Comparison of ENCODE assay signal across 20 mouse cellular contexts in genomic region chr8:103173803-103174429, GRCm38 (mm10).
DNase-seq lines count a peak whose midpoint lies in the region; ATAC-seq and TF ChIP-seq lines count a peak whose summit lies in the region.
"Had no signal": no experiment of that assay in that cellular context is flagged by ENCODE, and none has a peak within 500 bp of the region (broad histone marks: within the 10 kb centered on the region; RNA-seq: fewer than 3 reads in every experiment).

No protein-coding gene starts in this region.

- H3K9me3 ChIP-seq in heart, embryonic 15.5 days (replicated peaks) = no peaks in the 10 kb centered on the region
- no peaks in the 10 kb centered on the region for H3K9me3 ChIP-seq in stomach, embryonic 14.5 days (ENCODE audit: control insufficient read depth, low read depth, low read length)
- H3K9me3 ChIP-seq in stomach, postnatal 0 days (ENCODE audit: control insufficient read depth, low read length) = no peaks in the 10 kb centered on the region
- H3K9me3 ChIP-seq in embryonic facial prominence, embryonic 14.5 days (ENCODE audit: control insufficient read depth, low read length) = no peaks in the 10 kb centered on the region
- H3K9me3 ChIP-seq: G1E; hindbrain, embryonic 15.5 days; limb, embryonic 15.5 days had no signal

- intact Hi-C loops in heart, postnatal 36 days (cut with DNase I) = no loop called here

- no peak overlapping the region for H3K4me2 ChIP-seq in heart, embryonic 15.5 days
- H3K4me2 ChIP-seq in stomach, embryonic 14.5 days (replicated peaks; ENCODE audit: low read depth, low read length) = no peak overlapping the region
- H3K4me2 ChIP-seq in stomach, postnatal 0 days (replicated peaks; ENCODE audit: low read depth) = no peak overlapping the region
- no peak overlapping the region for H3K4me2 ChIP-seq in embryonic facial prominence, embryonic 14.5 days (ENCODE audit: low read depth, low read length)
- H3K4me2 ChIP-seq: hindbrain, embryonic 15.5 days; limb, embryonic 15.5 days had no signal

- ATAC-seq in heart, embryonic 15.5 days (replicated peaks; ENCODE audit: insufficient number of reproducible peaks, insufficient read depth, low FRiP score, low read depth) = 0 out of 2 replicates have a peak, but pooled peaks have one; percentile 31
- peak; percentile 56; the same call in 1 of the 2 replicates for ATAC-seq in stomach, embryonic 14.5 days (ENCODE audit: insufficient number of reproducible peaks, insufficient read depth, low FRiP score, low read depth)
- no peak for ATAC-seq in stomach, postnatal 0 days (ENCODE audit: low FRiP score, low TSS enrichment)
- no peak for ATAC-seq in embryonic facial prominence, embryonic 14.5 days (ENCODE audit: low read depth)
- ATAC-seq: forebrain, embryonic 14.5 days had no signal

- H3K4me3 ChIP-seq in heart, embryonic 15.5 days = no peak overlapping the region
- H3K4me3 ChIP-seq in stomach, embryonic 14.5 days (ENCODE audit: low read depth, low read length) = no peak overlapping the region
- no peak overlapping the region for H3K4me3 ChIP-seq in stomach, postnatal 0 days (ENCODE audit: low read depth, low read length)
- no peak overlapping the region for H3K4me3 ChIP-seq in embryonic facial prominence, embryonic 14.5 days (ENCODE audit: low read depth, low read length)
- H3K4me3 ChIP-seq: hindbrain, embryonic 15.5 days; limb, embryonic 15.5 days had no signal

- H3K9ac ChIP-seq in heart, embryonic 15.5 days = no peak overlapping the region
- no peak overlapping the region for H3K9ac ChIP-seq in stomach, embryonic 14.5 days (replicated peaks; ENCODE audit: low read depth, low read length)
- H3K9ac ChIP-seq in stomach, postnatal 0 days (ENCODE audit: low read length) = no peak overlapping the region
- H3K9ac ChIP-seq in embryonic facial prominence, embryonic 14.5 days (ENCODE audit: low read depth, low read length) = no peak overlapping the region
- H3K9ac ChIP-seq: hindbrain, embryonic 15.5 days; limb, embryonic 15.5 days had no signal

- WGBS in heart, embryonic 15.5 days = 61% methylated on average over 5 of the region's 5 CpGs
- 76% methylated on average over 5 of the region's 5 CpGs for WGBS in stomach, embryonic 14.5 days
- 60% methylated on average over 5 of the region's 5 CpGs for WGBS in stomach, postnatal 0 days
- WGBS in embryonic facial prominence, embryonic 14.5 days = 48% methylated on average over 5 of the region's 5 CpGs

- no peak for TF ChIP-seq EP300 in stomach, postnatal 0 days (optimal IDR thresholded peaks at IDR 0.05)

- 0 out of 2 replicates have a peak, but pooled peaks cover 6% of the 10 kb centered on the region for H3K4me1 ChIP-seq in heart, embryonic 15.5 days (replicated peaks)
- H3K4me1 ChIP-seq in stomach, embryonic 14.5 days (ENCODE audit: control insufficient read depth, insufficient read depth, low read length) = no peaks in the 10 kb centered on the region
- H3K4me1 ChIP-seq in stomach, postnatal 0 days (replicated peaks; ENCODE audit: control insufficient read depth, insufficient read depth) = no peaks in the 10 kb centered on the region
- H3K4me1 ChIP-seq in embryonic facial prominence, embryonic 14.5 days (ENCODE audit: control insufficient read depth, insufficient read depth, low read length) = no peaks in the 10 kb centered on the region
- H3K4me1 ChIP-seq: hindbrain, embryonic 15.5 days; limb, embryonic 15.5 days had no signal

- TF ChIP-seq CTCF in stomach, postnatal 0 days (IDR thresholded peaks at IDR 0.05; ENCODE audit: low read depth) = no peak

- no peaks in the 10 kb centered on the region for H3K27me3 ChIP-seq in heart, embryonic 15.5 days
- H3K27me3 ChIP-seq in stomach, embryonic 14.5 days (ENCODE audit: control insufficient read depth, insufficient read depth, low read length) = no peaks in the 10 kb centered on the region
- H3K27me3 ChIP-seq in stomach, postnatal 0 days (ENCODE audit: control insufficient read depth, insufficient read depth, low read length) = no peaks in the 10 kb centered on the region
- no peaks in the 10 kb centered on the region for H3K27me3 ChIP-seq in embryonic facial prominence, embryonic 14.5 days (replicated peaks; ENCODE audit: control insufficient read depth, insufficient read depth, low read length)
- H3K27me3 ChIP-seq: hindbrain, embryonic 15.5 days; limb, embryonic 15.5 days had no signal

- H3K36me3 ChIP-seq in heart, embryonic 15.5 days = no peaks in the 10 kb centered on the region
- no peaks in the 10 kb centered on the region for H3K36me3 ChIP-seq in stomach, embryonic 14.5 days (ENCODE audit: control insufficient read depth, insufficient read depth, low read length)
- H3K36me3 ChIP-seq in stomach, postnatal 0 days (ENCODE audit: control insufficient read depth, insufficient read depth, low read length) = no peaks in the 10 kb centered on the region
- H3K36me3 ChIP-seq in embryonic facial prominence, embryonic 14.5 days (ENCODE audit: control insufficient read depth, insufficient read depth, low read length) = no peaks in the 10 kb centered on the region
- H3K36me3 ChIP-seq: G1E; hindbrain, embryonic 15.5 days; limb, embryonic 15.5 days had no signal

- no peak overlapping the region; the same call in 1 of the 2 replicates for H3K27ac ChIP-seq in heart, embryonic 15.5 days
- no peak overlapping the region for H3K27ac ChIP-seq in stomach, embryonic 14.5 days (ENCODE audit: low read length)
- no peak overlapping the region for H3K27ac ChIP-seq in stomach, postnatal 0 days (replicated peaks)
- H3K27ac ChIP-seq in embryonic facial prominence, embryonic 14.5 days (replicated peaks; ENCODE audit: low read depth, low read length) = no peak overlapping the region; the same call in 1 of the 2 replicates
- H3K27ac ChIP-seq: hindbrain, embryonic 15.5 days; limb, embryonic 15.5 days; macrophage had no signal

- DNase-seq in heart, postnatal 36 days = no peak
- no peak for DNase-seq in stomach, postnatal 0 days (ENCODE audit: low spot score)
- DNase-seq in embryonic facial prominence, embryonic 14.5 days (ENCODE audit: low spot score) = peak; percentile 26
- no peak for DNase-seq in layer of hippocampus, adult 11-12 months (ENCODE audit: low spot score)
- DNase-seq in kidney, postnatal 14 days = no peak
- DNase-seq: cerebellum, adult 11 months; cerebellum, postnatal 25 days; heart, adult 11 months; kidney, adult 9 months; layer of hippocampus, adult 9-11 months; lung, adult 18-20 months; midbrain, embryonic 14.5 days; right cerebral cortex, postnatal 25 days had no signal

Comparison
In these comparisons a context has a peak if more than half of its experiments do, and no peak if none do; other contexts are left out.
1. ATAC-seq: peak in heart, embryonic 15.5 days (single experiment) and stomach, embryonic 14.5 days (single experiment); none in stomach, postnatal 0 days (single experiment) and embryonic facial prominence, embryonic 14.5 days (single experiment).